Mouse (Mus musculus) small intestine, adult 2 months (tissue): Measurements from ENCODE around the gene Adra2b.

Experiments
- CTCF ChIP-seq: fragments of 200-500 bp; IDR thresholded peaks from 2 replicates; pipeline ENCODE4 v1.5.1; 2012; ENCODE audit warnings: low read depth, mild to moderate bottlenecking, control low read depth, inconsistent platforms, low read length, moderate library complexity, mixed read lengths; ENCODE audit not compliant: insufficient replicate concordance, insufficient read length; ENCODE audit errors: extremely low read depth
- POLR2A ChIP-seq: fragments of 200-500 bp; IDR thresholded peaks from 2 replicates; pipeline ENCODE4 v1.6.1; 2012; ENCODE audit warnings: low read depth, mild to moderate bottlenecking, control low read depth, inconsistent platforms, low read length, moderate library complexity

- TF ChIP-seq POLR2A (no peak), CTCF (no peak)
Observed at GRCm38 (mm10) chr2:127338833-127339232, 24.2 kb upstream of the Adra2b start.
